Comparison of ENCODE assay signal across 8 mouse cellular contexts in genomic region chr10:82814096-82814970, GRCm38 (mm10). TPM values are rescaled to one million over a fixed set of nuclear protein-coding genes. Genes with fewer than 3 reads are reported as not detected.
DNase-seq lines count a peak whose midpoint lies in the region; ATAC-seq and TF ChIP-seq lines count a peak whose summit lies in the region.

No protein-coding gene starts in this region.

- H3K27ac ChIP-seq in liver, embryonic 14.5 days = no peak overlapping the region

- H3K36me3 ChIP-seq in liver, embryonic 14.5 days (replicated peaks; ENCODE audit: control insufficient read depth, insufficient read depth, low read depth) = no peaks in the 10 kb centered on the region

- H3K9ac ChIP-seq in liver, embryonic 14.5 days (replicated peaks) = no peak overlapping the region

- no peak for TF ChIP-seq EP300 in liver, embryonic 14.5 days (IDR thresholded peaks at IDR 0.05; ENCODE audit: low read depth)

- peak; percentile 93 for DNase-seq in 416B (ENCODE audit: low read depth)
- DNase-seq in ES-CJ7 (ENCODE audit: low read depth, low spot score) = peak; percentile 57
- peak; percentile 39 to 59 (median 45) for DNase-seq in liver, embryonic 14.5 days (ENCODE audit: low read depth in 3 of 3, low spot score in 3 of 3)
- DNase-seq in thymus, postnatal 14 days = peak; percentile 79
- no peak for DNase-seq in adrenal gland, adult (ENCODE audit: inconsistent age in 2 of 2, low spot score in 1 of 2)
- DNase-seq in adipocyte (ENCODE audit: low spot score) = no peak

- 16% methylated on average over 19 of the region's 19 CpGs for WGBS in liver, embryonic 14.5 days (ENCODE audit: insufficient replicate concordance)

- peak overlapping the region; percentile 32 for H3K4me2 ChIP-seq in liver, embryonic 14.5 days (ENCODE audit: low read depth)

- H3K4me3 ChIP-seq in liver, embryonic 14.5 days (ENCODE audit: insufficient read depth in 1 of 2, low read depth in 2 of 2, low read length in 2 of 2) = no peak overlapping the region

- ATAC-seq in erythroblast, adult 5-6 weeks (replicated peaks; ENCODE audit: low FRiP score, poor library complexity, severe bottlenecking) = peak; percentile 43; the same call in 1 of the 2 replicates
- peak; percentile 63 for ATAC-seq in liver, embryonic 14.5 days (ENCODE audit: insufficient read depth)
- no peak for ATAC-seq in inflammation-experienced regulatory T-cells, adult 6 months

- no peaks in the 10 kb centered on the region for H3K27me3 ChIP-seq in liver, embryonic 14.5 days (ENCODE audit: control insufficient read depth, insufficient read depth, low read length)

- TF ChIP-seq CTCF in liver, embryonic 14.5 days (IDR thresholded peaks at IDR 0.05; ENCODE audit: low read depth) = no peak

- H3K4me1 ChIP-seq in liver, embryonic 14.5 days (replicated peaks; ENCODE audit: control insufficient read depth in 2 of 2, insufficient read depth in 2 of 2, low read length in 1 of 2) = peaks cover 10 to 14% of the 10 kb centered on the region in 2 experiments

- no peaks in the 10 kb centered on the region for H3K9me3 ChIP-seq in liver, embryonic 14.5 days (ENCODE audit: control insufficient read depth, low read length)

RNA-seq across cellular contexts. Expression of gene Txnrd1, which starts 19.4 kb away (rescaled TPM):
- total RNA-seq in erythroblast, adult 5-6 weeks (2015; ENCODE audit: low replicate concordance) = 12.1 and 20.9 TPM in 2 replicates
- 18.0 and 25.3 TPM in 2 replicates for total RNA-seq in erythroblast, adult 5-6 weeks (2017; ENCODE audit: low replicate concordance)
- 23.5 and 33.6 TPM in 2 replicates for polyA plus RNA-seq in liver, embryonic 14.5 days (2012; rRNA removed)
- 44.6 and 53.1 TPM in 2 replicates for polyA plus RNA-seq in liver, embryonic 14.5 days (2014; fragmentation: Nextera tagmentation; extraction: Ambion mirVana)
- 10 to 100 TPM; 17.4 to 35.2 (median 18.9) TPM for polyA plus RNA-seq in inflammation-experienced regulatory T-cells, adult 6 months (2017; shearing (Covaris generic))

RNA-seq across cellular contexts. Expression of gene Nfyb, which starts 50.4 kb away (rescaled TPM):
- total RNA-seq in erythroblast, adult 5-6 weeks (2015; ENCODE audit: low replicate concordance) = 21.1 and 53.0 TPM in 2 replicates
- total RNA-seq in erythroblast, adult 5-6 weeks (2017; ENCODE audit: low replicate concordance) = 48.8 and 52.9 TPM in 2 replicates
- 14.4 and 22.0 TPM in 2 replicates for polyA plus RNA-seq in liver, embryonic 14.5 days (2012; rRNA removed)
- polyA plus RNA-seq in liver, embryonic 14.5 days (2014; fragmentation: Nextera tagmentation; extraction: Ambion mirVana) = 31.9 and 32.4 TPM in 2 replicates
- polyA plus RNA-seq in inflammation-experienced regulatory T-cells, adult 6 months (2017; shearing (Covaris generic)) = 100 to 1,000 TPM in 1 of 3 experiments, 10 to 100 TPM in 2; 73.0 to 117 (median 87.5) TPM

RNA-seq across cellular contexts. Expression of gene Eid3, which starts 52.1 kb away (rescaled TPM):
- total RNA-seq in erythroblast, adult 5-6 weeks (2015; ENCODE audit: low replicate concordance) = 1.3 TPM in 1 of 2 replicates, not detected in the other
- 1.4 and 5.2 TPM in 2 replicates for total RNA-seq in erythroblast, adult 5-6 weeks (2017; ENCODE audit: low replicate concordance)
- polyA plus RNA-seq in liver, embryonic 14.5 days (2012; rRNA removed) = 0.17 and 0.33 TPM in 2 replicates
- polyA plus RNA-seq in liver, embryonic 14.5 days (2014; fragmentation: Nextera tagmentation; extraction: Ambion mirVana) = 0.10 TPM in 1 of 2 replicates, not detected in the other
- polyA plus RNA-seq in inflammation-experienced regulatory T-cells, adult 6 months (2017; shearing (Covaris generic)) = under 1 TPM; 0.35 to 0.91 (median 0.64) TPM

Comparison
In these comparisons a context has a peak if more than half of its experiments do, and no peak if none do; other contexts are left out.
1. DNase-seq: peak in 416B (single experiment), ES-CJ7 (single experiment), liver, embryonic 14.5 days (3 of 3) and thymus, postnatal 14 days (single experiment); none in adrenal gland, adult (0 of 2) and adipocyte (single experiment).